Mouse (Mus musculus): ENCODE data around the gene Lats1.

Lats1 gene

DNA sequence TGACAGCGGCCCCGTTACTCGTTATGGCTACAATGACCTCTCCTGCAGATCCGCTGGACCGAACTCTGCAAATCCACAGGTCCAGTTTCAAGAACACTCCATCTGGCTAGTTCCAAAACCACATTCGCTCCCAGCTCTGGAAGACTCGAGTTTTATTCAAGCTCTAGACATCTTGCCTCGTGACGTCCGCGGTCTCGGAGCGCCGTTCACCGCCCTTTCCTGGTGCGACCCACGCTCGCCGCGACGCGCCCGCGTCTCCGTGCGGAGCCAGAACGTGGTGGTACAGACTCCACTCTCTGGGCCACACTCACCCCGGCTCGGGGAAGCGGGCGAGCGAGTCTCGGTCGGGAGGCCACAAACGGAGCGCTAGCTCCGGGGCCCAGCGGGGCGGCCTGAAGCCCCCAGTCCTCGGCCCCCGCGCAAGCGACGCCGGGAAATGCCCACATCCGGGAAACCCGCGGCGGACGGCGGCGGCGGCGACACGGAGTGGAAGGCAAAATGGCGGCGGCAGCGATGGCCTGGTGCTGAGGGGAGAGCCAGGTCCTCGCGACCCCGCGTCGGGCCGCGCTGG, at the start of gene Lats1, which contains the start of gene Pcmt1:
Lats1 (plus strand) TSS at position 484 of the 571 bp plus-strand sequence.
Pcmt1 (minus strand) TSS at position 406 of the 571 bp plus-strand sequence.
- peak; percentile 80 for DNase-seq (ENCODE audit: low read depth, low spot score)

- no peak for DNase-seq (ENCODE audit: low read depth, low spot score)
Measured at GRCm38 (mm10) chr10:7640366-7640765, 40.6 kb upstream of the Lats1 start.

DNA sequence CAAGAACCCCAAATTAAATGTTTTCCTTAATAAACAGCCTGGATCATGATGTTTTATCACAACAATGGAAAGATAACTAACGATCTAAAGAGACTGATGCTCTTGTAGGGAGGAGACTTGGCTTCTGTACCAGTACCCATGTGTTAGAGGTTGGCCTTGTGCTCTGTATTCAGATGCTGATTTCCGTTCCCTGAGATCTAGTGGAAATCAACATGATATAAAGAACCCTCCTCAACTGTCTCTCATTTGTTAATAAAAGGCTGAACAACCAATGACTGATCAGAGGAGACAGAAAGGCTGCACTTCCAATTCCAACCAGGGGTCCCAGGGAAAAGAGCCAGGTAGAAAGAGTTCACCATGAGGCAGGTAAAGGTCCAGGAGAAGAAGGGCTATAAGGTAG, 35.1 kb upstream of the Lats1 start:
- DNase-seq (ENCODE audit: low read depth, low spot score) = peak; percentile 69

DNA sequence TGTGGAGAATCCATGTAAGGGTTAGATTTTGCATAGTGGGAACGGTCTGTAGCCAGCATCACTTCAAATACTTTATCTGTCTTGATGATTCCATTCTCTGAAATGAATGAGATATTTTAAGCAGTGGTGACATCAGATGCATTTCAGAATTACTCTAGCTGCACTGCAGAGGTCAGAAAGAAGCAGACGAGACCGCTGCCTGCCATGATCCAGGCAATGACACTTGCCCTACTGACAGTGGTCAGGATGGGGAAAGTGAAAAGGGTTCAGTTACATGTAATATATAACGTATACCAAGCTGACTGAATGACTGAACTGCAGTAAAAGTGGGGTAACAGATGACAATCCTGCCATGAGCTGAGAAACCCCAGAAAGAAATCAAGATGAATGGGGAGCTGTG, 32.0 kb upstream of the Lats1 start:
- no peak for DNase-seq (ENCODE audit: low read depth, low spot score)

DNA sequence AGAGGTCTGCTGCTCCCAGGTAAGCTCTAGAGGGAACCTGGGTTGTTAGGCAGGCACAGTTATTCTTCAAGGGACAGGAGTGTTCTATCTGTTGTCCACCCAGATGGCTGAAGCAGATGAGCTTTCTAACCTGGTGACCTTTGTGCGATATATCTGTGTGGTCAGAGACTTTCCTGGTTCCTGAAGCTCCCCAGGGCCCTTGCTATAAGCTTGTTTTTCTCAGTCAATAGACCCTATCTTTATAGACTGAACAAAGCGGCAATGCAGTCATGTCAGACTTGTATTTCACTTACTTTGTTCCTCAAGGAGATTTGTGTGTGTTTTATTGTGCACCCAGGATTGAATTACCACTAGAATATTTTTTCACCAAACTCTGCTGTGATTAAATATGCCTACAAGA, 30.0 kb upstream of the Lats1 start:
- no peak for DNase-seq (ENCODE audit: low read depth, low spot score)

GRCm38 (mm10) chr10:7662471-7663141, 18.4 kb upstream of the Lats1 start:
- peak; percentile 87 for DNase-seq (ENCODE audit: low read depth, low spot score)

- peak; percentile 93 for DNase-seq (ENCODE audit: low read depth, low spot score)
Measured at GRCm38 (mm10) chr10:7663159-7664026, 17.6 kb upstream of the Lats1 start.

DNA sequence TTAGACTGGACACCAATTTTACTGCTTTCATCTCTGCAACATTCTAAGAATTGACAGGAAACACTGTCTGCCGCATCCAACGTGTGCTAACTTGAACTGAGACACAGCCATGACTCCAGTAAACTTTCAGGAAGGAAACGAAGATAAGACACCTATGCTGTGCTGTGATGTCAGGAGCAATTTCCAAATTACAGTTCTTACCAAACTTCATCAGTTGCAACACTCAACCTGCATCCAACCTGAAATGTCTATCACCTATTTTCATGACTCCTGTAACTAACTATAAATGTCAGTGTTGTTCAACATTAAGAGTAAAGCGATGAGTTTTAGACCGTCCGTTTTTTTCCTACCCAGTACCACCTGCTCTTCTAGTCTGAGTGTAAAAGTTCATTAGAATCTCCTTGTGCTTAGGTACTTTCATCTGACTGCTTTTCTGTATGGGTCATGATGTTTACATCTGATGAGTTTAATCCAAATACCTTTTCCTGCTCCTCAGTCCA, 16.9 kb upstream of the Lats1 start:
- DNase-seq (ENCODE audit: low read depth, low spot score) = no peak

DNA sequence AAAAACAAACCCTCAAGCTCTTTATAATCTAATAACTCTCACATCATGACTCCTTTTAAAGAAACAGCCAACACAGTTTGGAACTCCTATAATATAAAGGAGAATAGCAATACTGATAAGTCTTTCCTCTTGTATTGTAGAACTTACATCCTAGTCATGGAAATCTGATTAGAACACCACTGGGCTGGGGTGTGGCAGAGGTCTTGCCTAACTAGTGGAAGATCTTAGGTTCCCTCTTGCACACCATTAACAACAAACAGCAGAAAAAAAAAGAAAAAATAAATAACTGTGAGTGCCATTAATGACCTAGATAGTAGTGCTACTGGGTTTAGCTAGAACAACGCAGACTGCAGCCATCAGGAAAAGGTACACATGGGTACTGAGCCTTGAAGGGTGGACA, 16.1 kb upstream of the Lats1 start:
- DNase-seq (ENCODE audit: low read depth, low spot score) = no peak

DNA sequence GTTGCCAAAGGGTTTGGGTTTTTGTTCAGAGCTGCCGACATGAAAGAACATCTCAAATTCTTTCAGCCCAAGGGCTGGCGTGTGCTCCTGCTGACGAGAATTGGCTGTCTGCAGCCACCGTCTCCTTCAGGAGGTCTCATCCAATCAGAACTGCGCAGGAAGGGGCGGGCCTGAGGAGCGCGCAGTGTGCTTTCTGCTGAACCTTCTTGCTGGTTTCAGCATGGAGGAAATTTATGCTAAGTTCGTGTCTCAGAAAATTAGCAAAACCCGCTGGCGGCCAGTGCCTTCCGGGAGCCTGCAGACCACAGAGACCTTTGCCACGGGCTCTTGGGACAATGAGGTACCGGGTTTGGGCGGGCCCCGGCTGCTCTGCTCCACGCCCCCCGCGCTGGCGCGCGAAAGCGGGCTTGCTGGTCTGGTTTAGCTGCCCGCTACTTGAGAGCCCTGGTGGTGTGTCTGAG, 13.6 kb upstream of the Lats1 start, which contains the start of gene Nup43:
Nup43 (plus strand) TSS at position 162 of the 461 bp plus-strand sequence.
- DNase-seq (ENCODE audit: low read depth, low spot score) = peak; percentile 96

- DNase-seq (ENCODE audit: low read depth, low spot score) = peak; percentile 75
Measured at GRCm38 (mm10) chr10:7673673-7674072, 7.3 kb upstream of the Lats1 start.

DNA sequence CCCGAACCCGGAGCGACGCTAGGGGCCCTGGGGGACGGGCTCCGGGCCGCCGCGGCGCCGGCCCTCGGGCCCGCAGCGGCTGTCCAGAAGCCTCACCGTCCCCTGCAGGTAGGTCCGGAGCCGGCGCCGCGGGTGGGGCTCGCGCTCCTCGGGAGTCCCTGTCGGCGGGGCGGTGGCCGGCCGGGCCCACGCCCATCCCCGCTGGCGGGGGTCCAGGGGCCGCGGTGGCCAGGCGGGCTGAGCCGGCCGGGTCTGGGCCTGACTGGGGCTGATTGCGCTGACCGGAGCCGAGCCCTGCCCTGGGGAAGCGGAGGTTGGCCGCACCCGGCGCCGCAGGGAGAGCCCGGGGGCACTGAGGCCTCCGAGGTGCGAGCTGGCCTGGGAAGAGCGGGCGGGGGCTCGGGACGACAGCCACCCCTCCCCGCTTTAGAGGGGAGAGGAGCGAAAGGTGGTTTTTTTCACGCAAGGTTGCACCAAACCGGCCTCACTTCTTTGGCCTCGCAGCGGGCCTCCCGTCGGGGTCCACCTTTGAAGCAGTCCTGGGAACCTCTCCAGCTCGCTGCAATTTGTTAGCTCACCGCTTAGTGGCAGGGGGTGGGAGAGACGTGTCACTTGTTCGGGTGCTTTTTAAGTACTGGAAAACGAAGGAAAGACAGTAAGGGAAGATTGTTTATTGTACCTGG, 470 bp downstream of the Lats1 start:
- DNase-seq (ENCODE audit: low read depth, low spot score) = peak; percentile 81

DNA sequence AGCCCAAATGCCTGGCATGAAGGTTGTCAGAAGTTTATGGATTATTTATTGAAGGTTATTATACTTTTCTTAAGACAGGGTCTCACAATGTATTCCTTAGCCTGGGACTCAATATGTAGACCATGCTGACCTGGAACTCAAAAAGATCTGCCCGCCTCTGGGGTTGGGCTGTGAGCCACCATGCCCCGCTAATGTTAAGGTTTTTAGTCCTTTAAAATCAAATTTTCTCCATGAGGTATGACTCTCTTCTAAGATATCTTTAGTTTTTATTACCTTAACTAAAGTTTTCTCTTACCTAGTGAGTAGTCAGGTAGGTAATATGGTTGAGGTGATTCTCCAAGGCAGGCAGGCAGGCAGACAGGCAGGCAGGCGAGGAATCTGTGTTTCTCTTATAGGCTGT, 1.2 kb downstream of the Lats1 start:
- no peak for DNase-seq (ENCODE audit: low read depth, low spot score)

DNA sequence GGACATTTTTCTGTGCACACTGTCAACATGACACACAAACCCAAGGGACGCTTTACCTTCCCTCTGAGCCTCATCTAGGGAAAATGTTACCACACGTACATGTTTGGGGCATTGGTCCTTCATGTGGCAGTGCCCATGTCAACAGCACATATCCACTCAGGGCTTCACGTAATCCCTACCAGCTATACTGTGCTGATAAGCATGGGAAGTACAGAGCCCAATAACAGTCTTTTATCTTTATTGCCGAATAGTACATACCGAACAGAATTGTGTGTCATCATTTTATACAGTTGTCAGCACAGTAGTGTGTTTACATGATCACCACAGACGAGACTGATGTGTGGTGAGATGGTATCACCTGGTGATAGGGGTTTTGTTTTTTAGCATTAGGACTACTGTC, 5.9 kb downstream of the Lats1 start:
- DNase-seq (ENCODE audit: low read depth, low spot score) = no peak

GRCm38 (mm10) chr10:7695286-7695685, 14.3 kb downstream of the Lats1 start:
- peak; percentile 38 for DNase-seq (ENCODE audit: low read depth, low spot score)

- no peak for DNase-seq (ENCODE audit: low read depth, low spot score)
Measured at GRCm38 (mm10) chr10:7700120-7700519, 19.1 kb downstream of the Lats1 start.

DNA sequence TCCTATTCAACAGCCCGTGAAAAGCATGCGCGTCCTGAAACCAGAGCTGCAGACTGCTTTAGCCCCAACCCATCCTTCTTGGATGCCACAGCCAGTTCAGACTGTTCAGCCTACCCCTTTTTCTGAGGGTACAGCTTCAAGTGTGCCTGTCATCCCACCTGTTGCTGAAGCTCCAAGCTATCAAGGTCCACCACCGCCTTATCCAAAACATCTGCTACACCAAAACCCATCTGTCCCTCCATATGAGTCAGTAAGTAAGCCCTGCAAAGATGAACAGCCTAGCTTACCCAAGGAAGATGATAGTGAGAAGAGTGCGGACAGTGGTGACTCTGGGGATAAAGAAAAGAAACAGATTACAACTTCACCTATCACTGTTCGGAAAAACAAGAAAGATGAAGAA, 21.6 kb downstream of the Lats1 start:
- no peak for DNase-seq (ENCODE audit: low read depth, low spot score)

GRCm38 (mm10) chr10:7710121-7710520, 29.1 kb downstream of the Lats1 start:
- DNase-seq (ENCODE audit: low read depth, low spot score) = no peak

GRCm38 (mm10) chr10:7712506-7712905, 31.5 kb downstream of the Lats1 start:
- no peak for DNase-seq (ENCODE audit: low read depth, low spot score)

- DNase-seq (ENCODE audit: low read depth, low spot score) = peak; percentile 64
Measured at GRCm38 (mm10) chr10:7715056-7715455, 34.0 kb downstream of the Lats1 start.

DNA sequence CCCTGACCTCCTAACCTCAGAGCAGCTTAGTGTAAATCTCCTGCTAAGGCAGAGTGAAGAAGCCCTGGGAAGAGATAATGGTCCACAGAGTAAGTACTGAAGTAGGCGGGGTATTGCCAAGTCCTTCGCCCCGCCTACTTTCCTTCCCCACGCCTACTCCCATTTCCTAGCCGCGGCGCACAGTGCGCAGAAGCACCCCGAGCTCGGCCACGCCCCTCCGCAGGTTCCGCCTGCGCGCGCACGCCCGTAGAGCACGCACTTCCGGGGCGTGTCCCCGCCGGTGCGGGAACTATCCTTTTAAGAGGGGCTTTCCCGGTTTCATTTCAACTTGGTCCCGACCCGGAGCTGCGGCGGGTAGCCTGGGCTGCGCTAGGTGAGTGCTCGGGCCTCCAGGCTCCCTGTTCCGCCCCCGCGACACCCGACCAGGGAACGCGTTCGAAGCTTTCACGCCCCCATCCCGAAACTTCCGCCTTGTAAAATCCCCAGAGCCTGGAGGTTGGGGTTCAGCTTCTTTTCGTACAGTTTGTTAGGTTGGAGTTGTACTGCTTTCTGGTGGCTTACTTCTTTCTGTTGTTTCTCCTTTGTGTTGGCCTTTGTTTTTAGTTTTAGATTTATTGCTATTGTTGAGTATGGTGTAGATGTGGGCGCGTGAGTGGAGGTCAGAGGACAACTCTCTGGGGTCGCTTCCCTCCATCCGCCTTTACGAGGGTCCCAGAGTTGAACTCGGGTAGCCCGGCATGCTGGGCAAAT, 44.9 kb downstream of the Lats1 start, which contains the start of gene Katna1:
Katna1 (plus strand) TSS at position 250 of the 750 bp plus-strand sequence.
- peak; percentile 99 for DNase-seq (ENCODE audit: low read depth, low spot score)
